Mouse (Mus musculus) c-Kit-negative CD71-positive TER-119-positive erythroid progenitor cells, embryonic 14.5 days (primary cell): ENCODE measurements around the gene Prss43.

Source experiments
- DNase-seq: peaks from one replicate; pipeline ENCODE4 v3.0.0-alpha.2; 2013; ENCODE audit warnings: low read depth, low spot score

Gene Prss43

GRCm38 (mm10) chr9:110840905-110841304, 14.4 kb downstream of the Prss43 start:
- DNase-seq: no peak

GRCm38 (mm10) chr9:110841438-110841837, 14.9 kb downstream of the Prss43 start:
- no peak for DNase-seq

- no peak for DNase-seq
Measured at GRCm38 (mm10) chr9:110844206-110844605, 17.7 kb downstream of the Prss43 start, which contains the start of gene Prss46. Prss46 (plus strand) TSS chr9:110844506.

- no peak for DNase-seq
Measured at GRCm38 (mm10) chr9:110849162-110849561, 22.7 kb downstream of the Prss43 start.

GRCm38 (mm10) chr9:110855903-110856302, 29.4 kb downstream of the Prss43 start:
- no peak for DNase-seq

GRCm38 (mm10) chr9:110856920-110857319, 30.4 kb downstream of the Prss43 start:
- no peak for DNase-seq

GRCm38 (mm10) chr9:110857781-110858472, 31.4 kb downstream of the Prss43 start, which contains the start of gene Prss50:
Prss50 (plus strand) TSS chr9:110857967.
- DNase-seq: no peak

GRCm38 (mm10) chr9:110858523-110858922, 32.0 kb downstream of the Prss43 start:
- no peak for DNase-seq

- DNase-seq: no peak
Measured at GRCm38 (mm10) chr9:110858967-110859596, 32.6 kb downstream of the Prss43 start.

- DNase-seq: peak; percentile 22
Measured at GRCm38 (mm10) chr9:110871030-110871429, 44.5 kb downstream of the Prss43 start.

GRCm38 (mm10) chr9:110873681-110874659, 47.5 kb downstream of the Prss43 start:
- no peak for DNase-seq

GRCm38 (mm10) chr9:110874660-110875191, 48.2 kb downstream of the Prss43 start:
- no peak for DNase-seq

GRCm38 (mm10) chr9:110875288-110875695, 48.8 kb downstream of the Prss43 start:
- DNase-seq: no peak

- DNase-seq: no peak
Measured at GRCm38 (mm10) chr9:110877353-110877752, 50.9 kb downstream of the Prss43 start.

GRCm38 (mm10) chr9:110877888-110878287, 51.4 kb downstream of the Prss43 start:
- DNase-seq: no peak

- no peak for DNase-seq
Measured at GRCm38 (mm10) chr9:110879191-110879920, 52.9 kb downstream of the Prss43 start, which contains the start of gene Als2cl. Als2cl (plus strand) TSS chr9:110879870.

- no peak for DNase-seq
Measured at GRCm38 (mm10) chr9:110879998-110880561, 53.6 kb downstream of the Prss43 start, which contains the start of gene Tmie. Tmie (minus strand) TSS chr9:110880113.

- no peak for DNase-seq
Measured at GRCm38 (mm10) chr9:110880772-110881171, 54.3 kb downstream of the Prss43 start.
